Mouse (Mus musculus): ENCODE results near the gene Wnt10b.
A peak's percentile ranks its signal among the peaks of the same experiment; 100 is the strongest.

Gene Wnt10b

GRCm38 (mm10) chr15:98796803-98797595 is 19.0 kb upstream of the Wnt10b start:
- no peak for DNase-seq

- no peak for DNase-seq
Observed at GRCm38 (mm10) chr15:98793141-98793698, 15.3 kb upstream of the Wnt10b start.

GRCm38 (mm10) chr15:98792233-98793020 is 14.5 kb upstream of the Wnt10b start:
- DNase-seq, result no peak

GRCm38 (mm10) chr15:98791771-98792170 is 13.8 kb upstream of the Wnt10b start:
- DNase-seq, result no peak

GRCm38 (mm10) chr15:98791221-98791620 is 13.3 kb upstream of the Wnt10b start:
- DNase-seq, result no peak

- DNase-seq, result no peak
Observed at GRCm38 (mm10) chr15:98790761-98791160, 12.8 kb upstream of the Wnt10b start.

- peak; percentile 48 for DNase-seq
Observed at GRCm38 (mm10) chr15:98789661-98790535, 11.9 kb upstream of the Wnt10b start, which contains the start of gene Wnt1. Wnt1 (plus strand) TSS chr15:98789857.

- no peak for DNase-seq
Observed at GRCm38 (mm10) chr15:98788972-98789660, 11.2 kb upstream of the Wnt10b start.

GRCm38 (mm10) chr15:98787930-98788329 is 10.0 kb upstream of the Wnt10b start:
- DNase-seq, result no peak

- DNase-seq, result peak; percentile 46
Observed at GRCm38 (mm10) chr15:98785744-98786143, 7.8 kb upstream of the Wnt10b start.

- no peak for DNase-seq
Observed at GRCm38 (mm10) chr15:98781166-98781565, 3.2 kb upstream of the Wnt10b start.

GRCm38 (mm10) chr15:98780573-98780972 is 2.6 kb upstream of the Wnt10b start:
- no peak for DNase-seq

- DNase-seq, result no peak
Observed at GRCm38 (mm10) chr15:98780075-98780474, 2.1 kb upstream of the Wnt10b start.

- no peak for DNase-seq
Observed at GRCm38 (mm10) chr15:98778806-98779205, 856 bp upstream of the Wnt10b start.

- DNase-seq, result no peak
Observed at GRCm38 (mm10) chr15:98778191-98778770, 331 bp upstream of the Wnt10b start.

GRCm38 (mm10) chr15:98777005-98777616 is 839 bp downstream of the Wnt10b start:
- DNase-seq, result no peak

GRCm38 (mm10) chr15:98776280-98777004 is 1.5 kb downstream of the Wnt10b start:
- DNase-seq, result peak; percentile 27

GRCm38 (mm10) chr15:98775533-98775932 is 2.4 kb downstream of the Wnt10b start:
- DNase-seq, result no peak

GRCm38 (mm10) chr15:98774096-98774495 is 3.9 kb downstream of the Wnt10b start:
- no peak for DNase-seq

- DNase-seq, result peak; percentile 42
Observed at GRCm38 (mm10) chr15:98772511-98773211, 5.3 kb downstream of the Wnt10b start.

Measured in liver (tissue).